Mouse (Mus musculus): ENCODE data around the gene Slc25a25.

- no peak for TF ChIP-seq MYOD1 (IDR thresholded peaks at IDR 0.05; ENCODE audit: control insufficient read depth, insufficient read length, low read depth)
- TF ChIP-seq CTCF (IDR thresholded peaks at IDR 0.05; ENCODE audit: control insufficient read depth, insufficient read depth, insufficient read length), result no peak
- TF ChIP-seq CEBPB (IDR thresholded peaks at IDR 0.05; ENCODE audit: low read depth), result peak; percentile 80
- no peak for TF ChIP-seq MAX (IDR thresholded peaks at IDR 0.05)
- no peak for TF ChIP-seq USF1 (IDR thresholded peaks at IDR 0.05; ENCODE audit: low read depth)
- TF ChIP-seq MYOG (IDR thresholded peaks at IDR 0.05; ENCODE audit: control insufficient read depth, extremely low read depth, insufficient read length), result no peak
Measured at GRCm38 (mm10) chr2:32423481-32424331, 27.5 kb downstream of the Slc25a25 start.
